Comparison of ENCODE assay signal across 8 mouse cellular contexts in genomic region chr10:78411851-78412250, GRCm38 (mm10). TPM values are rescaled to one million over a fixed set of nuclear protein-coding genes. Genes with fewer than 3 reads are reported as not detected.
A peak's percentile ranks its signal among the peaks of the same experiment; 100 is the strongest.
DNase-seq lines count a peak whose midpoint lies in the region; ATAC-seq lines count a peak whose summit lies in the region.

No protein-coding gene starts in this region.

- peaks cover 44% of the 10 kb centered on the region for H3K36me3 ChIP-seq in kidney, embryonic 15.5 days
- 0 out of 2 replicates have a peak, but pooled peaks cover 4% of the 10 kb centered on the region for H3K36me3 ChIP-seq in hindbrain, embryonic 11.5 days (ENCODE audit: control insufficient read depth, insufficient read depth, low read length)
- peaks cover 41% of the 10 kb centered on the region for H3K36me3 ChIP-seq in midbrain, embryonic 13.5 days

- no peaks in the 10 kb centered on the region for H3K9me3 ChIP-seq in kidney, embryonic 15.5 days (replicated peaks)
- H3K9me3 ChIP-seq in hindbrain, embryonic 11.5 days (ENCODE audit: control insufficient read depth, low read length) = no peaks in the 10 kb centered on the region
- H3K9me3 ChIP-seq in midbrain, embryonic 13.5 days = no peaks in the 10 kb centered on the region

- peak overlapping the region; percentile 92 for H3K27ac ChIP-seq in kidney, embryonic 15.5 days
- no peak overlapping the region for H3K27ac ChIP-seq in brown adipose tissue, adult 24 weeks (replicated peaks; ENCODE audit: low read depth, low read length)
- H3K27ac ChIP-seq in hindbrain, embryonic 11.5 days (ENCODE audit: low read depth, low read length) = peak overlapping the region; percentile 76
- peak overlapping the region; percentile 85; the same call in 1 of the 2 replicates for H3K27ac ChIP-seq in midbrain, embryonic 13.5 days

- 9% methylated on average over 8 of the region's 8 CpGs for WGBS in kidney, embryonic 15.5 days
- 19% methylated on average over 8 of the region's 8 CpGs for WGBS in hindbrain, embryonic 11.5 days
- 21% methylated on average over 8 of the region's 8 CpGs for WGBS in midbrain, embryonic 13.5 days

- H3K9ac ChIP-seq in kidney, embryonic 15.5 days = peak overlapping the region; percentile 70
- H3K9ac ChIP-seq in hindbrain, embryonic 11.5 days (ENCODE audit: low read depth, low read length) = peak overlapping the region; percentile 89
- H3K9ac ChIP-seq in midbrain, embryonic 13.5 days (replicated peaks) = peak overlapping the region; percentile 79

- H3K4me1 ChIP-seq in kidney, embryonic 15.5 days = peaks cover 19% of the 10 kb centered on the region
- peaks cover 2% of the 10 kb centered on the region; the same call in 1 of the 2 replicates for H3K4me1 ChIP-seq in brown adipose tissue, adult 24 weeks (ENCODE audit: control insufficient read depth, insufficient read depth, insufficient read length, low read length)
- no peaks in the 10 kb centered on the region for H3K4me1 ChIP-seq in hindbrain, embryonic 11.5 days (replicated peaks; ENCODE audit: control insufficient read depth, insufficient read depth, low read length)
- H3K4me1 ChIP-seq in midbrain, embryonic 13.5 days (replicated peaks) = peaks cover 19% of the 10 kb centered on the region

- H3K4me2 ChIP-seq in kidney, embryonic 15.5 days = peak overlapping the region; percentile 82
- peak overlapping the region; percentile 66 for H3K4me2 ChIP-seq in hindbrain, embryonic 11.5 days (replicated peaks; ENCODE audit: low read depth, low read length)
- peak overlapping the region; percentile 78 for H3K4me2 ChIP-seq in midbrain, embryonic 13.5 days (replicated peaks)

- ATAC-seq in kidney, embryonic 15.5 days (replicated peaks; ENCODE audit: low FRiP score) = 0 out of 2 replicates have a peak, but pooled peaks have one; percentile 26
- no peak; the same call in 1 of the 2 replicates for ATAC-seq in hindbrain, embryonic 11.5 days (ENCODE audit: low FRiP score)
- no peak for ATAC-seq in midbrain, embryonic 13.5 days

- peak overlapping the region; percentile 63 for H3K4me3 ChIP-seq in kidney, embryonic 15.5 days (replicated peaks)
- peak overlapping the region; percentile 90 for H3K4me3 ChIP-seq in brown adipose tissue, adult 24 weeks (ENCODE audit: insufficient read depth, low read depth, low read length)
- peak overlapping the region; percentile 95 for H3K4me3 ChIP-seq in hindbrain, embryonic 11.5 days (ENCODE audit: low read depth, low read length)
- peak overlapping the region; percentile 69 for H3K4me3 ChIP-seq in midbrain, embryonic 13.5 days (replicated peaks)

- no peaks in the 10 kb centered on the region for H3K27me3 ChIP-seq in kidney, embryonic 15.5 days
- no peaks in the 10 kb centered on the region for H3K27me3 ChIP-seq in hindbrain, embryonic 11.5 days (ENCODE audit: control insufficient read depth, insufficient read depth, low read length)
- no peaks in the 10 kb centered on the region for H3K27me3 ChIP-seq in midbrain, embryonic 13.5 days

- no peak for DNase-seq in kidney, adult 8-10 months
- no peak for DNase-seq in hindbrain, embryonic 11.5 days (ENCODE audit: low spot score)
- no peak for DNase-seq in adrenal gland, postnatal 4 days (ENCODE audit: low spot score in 2 of 2)
- DNase-seq in left cerebral cortex, adult 8-10 months (ENCODE audit: low spot score in 2 of 2) = no peak
- no peak for DNase-seq in natural killer cell, adult 2 months (ENCODE audit: low spot score in 2 of 2)

RNA-seq across cellular contexts. Expression of gene Rrp1, which starts 1.0 kb away (rescaled TPM):
- polyA plus RNA-seq in kidney, embryonic 15.5 days (2015; fragmentation: Nextera tagmentation; extraction: Ambion mirVana) = 287 and 316 TPM in 2 replicates
- polyA plus RNA-seq in brown adipose tissue, adult 24 weeks (2012; ENCODE audit: insufficient read depth, insufficient read length, missing spikeins) = 52.5 and 65.4 TPM in 2 replicates
- 225 and 242 TPM in 2 replicates for polyA plus RNA-seq in hindbrain, embryonic 11.5 days (2014; fragmentation: Nextera tagmentation; extraction: Ambion mirVana)
- 363 and 377 TPM in 2 replicates for polyA plus RNA-seq in midbrain, embryonic 13.5 days (2015; fragmentation: Nextera tagmentation; extraction: Ambion mirVana)
- total RNA-seq in adrenal gland, postnatal 4 days (2021) = 100 to 1,000 TPM; 282 to 296 TPM
- total RNA-seq in left cerebral cortex, adult 8-10 months (2022) = 100 to 1,000 TPM; 348 to 374 (median 360) TPM

RNA-seq across cellular contexts. Expression of gene Cstb, which starts 13.6 kb away (rescaled TPM):
- 182 and 209 TPM in 2 replicates for polyA plus RNA-seq in kidney, embryonic 15.5 days (2015; fragmentation: Nextera tagmentation; extraction: Ambion mirVana)
- 192 and 249 TPM in 2 replicates for polyA plus RNA-seq in brown adipose tissue, adult 24 weeks (2012; ENCODE audit: insufficient read depth, insufficient read length, missing spikeins)
- polyA plus RNA-seq in hindbrain, embryonic 11.5 days (2014; fragmentation: Nextera tagmentation; extraction: Ambion mirVana) = 115 and 117 TPM in 2 replicates
- polyA plus RNA-seq in midbrain, embryonic 13.5 days (2015; fragmentation: Nextera tagmentation; extraction: Ambion mirVana) = 91.6 and 97.8 TPM in 2 replicates
- 100 to 1,000 TPM; 171 to 196 TPM for total RNA-seq in adrenal gland, postnatal 4 days (2021)
- 10 to 100 TPM; 36.8 to 51.7 (median 40.6) TPM for total RNA-seq in left cerebral cortex, adult 8-10 months (2022)

RNA-seq across cellular contexts. Expression of gene Pdxk, which starts 52.9 kb away (rescaled TPM):
- 17.2 and 20.4 TPM in 2 replicates for polyA plus RNA-seq in kidney, embryonic 15.5 days (2015; fragmentation: Nextera tagmentation; extraction: Ambion mirVana)
- polyA plus RNA-seq in brown adipose tissue, adult 24 weeks (2012; ENCODE audit: insufficient read depth, insufficient read length, missing spikeins) = 21.2 and 28.2 TPM in 2 replicates
- 6.8 TPM in 2 replicates for polyA plus RNA-seq in hindbrain, embryonic 11.5 days (2014; fragmentation: Nextera tagmentation; extraction: Ambion mirVana)
- 16.6 and 17.4 TPM in 2 replicates for polyA plus RNA-seq in midbrain, embryonic 13.5 days (2015; fragmentation: Nextera tagmentation; extraction: Ambion mirVana)
- 10 to 100 TPM; 20.4 to 20.8 TPM for total RNA-seq in adrenal gland, postnatal 4 days (2021)
- 100 to 1,000 TPM; 131 to 143 (median 137) TPM for total RNA-seq in left cerebral cortex, adult 8-10 months (2022)

RNA-seq across cellular contexts. Expression of gene Agpat3, which starts 59.6 kb away (rescaled TPM):
- polyA plus RNA-seq in kidney, embryonic 15.5 days (2015; fragmentation: Nextera tagmentation; extraction: Ambion mirVana) = 84.9 and 88.7 TPM in 2 replicates
- 311 and 438 TPM in 2 replicates for polyA plus RNA-seq in brown adipose tissue, adult 24 weeks (2012; ENCODE audit: insufficient read depth, insufficient read length, missing spikeins)
- polyA plus RNA-seq in hindbrain, embryonic 11.5 days (2014; fragmentation: Nextera tagmentation; extraction: Ambion mirVana) = 44.1 and 46.0 TPM in 2 replicates
- polyA plus RNA-seq in midbrain, embryonic 13.5 days (2015; fragmentation: Nextera tagmentation; extraction: Ambion mirVana) = 39.3 and 50.9 TPM in 2 replicates
- total RNA-seq in adrenal gland, postnatal 4 days (2021) = 100 to 1,000 TPM; 203 to 217 TPM
- total RNA-seq in left cerebral cortex, adult 8-10 months (2022) = 100 to 1,000 TPM; 218 to 243 (median 229) TPM
